ENCODE assay signal across 9 mouse cellular contexts in the genomic region with DNA sequence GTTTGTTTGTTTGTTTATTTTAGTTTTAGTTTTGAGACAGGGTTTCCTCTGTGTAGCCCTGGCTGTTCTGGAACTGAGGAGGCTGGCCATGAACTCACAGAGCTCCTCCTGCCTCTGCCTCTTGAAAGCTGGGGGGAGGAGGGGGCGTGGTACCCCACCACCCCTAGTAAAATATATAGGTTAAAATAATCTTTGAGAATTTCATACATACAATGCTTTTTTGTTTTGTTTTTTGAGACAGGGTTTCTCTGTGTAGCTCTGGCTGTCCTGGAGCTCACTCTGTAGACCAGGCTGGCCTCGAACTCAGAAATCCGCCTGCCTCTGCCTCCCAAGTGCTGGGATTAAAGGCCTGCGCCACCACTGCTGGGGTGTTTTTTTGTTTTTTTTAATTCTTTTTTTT. TPM values are rescaled to one million over a fixed set of nuclear protein-coding genes. Genes with fewer than 3 reads are reported as not detected.
DNase-seq lines count a peak whose midpoint lies in the region; ATAC-seq and TF ChIP-seq lines count a peak whose summit lies in the region.
"Not testable (repeated sequence)": the region's sequence is repeated elsewhere in the genome, so short reads cannot be mapped to it uniquely, and the experiment has no call there.
"Had no signal": no experiment of that assay in that cellular context is flagged by ENCODE, and none has a peak within 500 bp of the region (broad histone marks: within the 10 kb centered on the region; RNA-seq: fewer than 3 reads in every experiment).

No protein-coding gene starts in this region.

- H3K9ac ChIP-seq in heart, embryonic 12.5 days; hindbrain, postnatal 0 days (replicated peaks; ENCODE audit: low read length); liver, postnatal 0 days (replicated peaks); midbrain, embryonic 15.5 days; stomach, embryonic 16.5 days (ENCODE audit: low read length): not testable (repeated sequence)

- H3K4me1 ChIP-seq in bone marrow macrophage, adult 2 months (ENCODE audit: control insufficient read depth, insufficient read depth, low read length): peaks cover 33% of the 10 kb centered on the region
- not testable (repeated sequence) for H3K4me1 ChIP-seq in embryonic fibroblast, embryonic 13.5 days (ENCODE audit: control insufficient read depth, insufficient read depth, low read length)
- H3K4me1 ChIP-seq in heart, embryonic 12.5 days (replicated peaks): peaks cover 35% of the 10 kb centered on the region
- peaks cover 18% of the 10 kb centered on the region for H3K4me1 ChIP-seq in hindbrain, postnatal 0 days (ENCODE audit: insufficient read depth, low read length)
- H3K4me1 ChIP-seq in liver, postnatal 0 days (ENCODE audit: insufficient read depth): peaks cover 40% of the 10 kb centered on the region
- H3K4me1 ChIP-seq in midbrain, embryonic 15.5 days: peaks cover 42% of the 10 kb centered on the region
- H3K4me1 ChIP-seq in stomach, embryonic 16.5 days (ENCODE audit: control insufficient read depth, insufficient read depth, low read length): peaks cover 29% of the 10 kb centered on the region

- peak overlapping the region; percentile 50; the same call in 1 of the 2 replicates for H3K4me3 ChIP-seq in bone marrow macrophage, adult 2 months (ENCODE audit: insufficient read depth, low read length)
- H3K4me3 ChIP-seq in embryonic fibroblast, embryonic 13.5 days (ENCODE audit: insufficient read depth, low read length); heart, embryonic 12.5 days; hindbrain, postnatal 0 days (ENCODE audit: low read length); left cerebral cortex, adult 2 months; liver, postnatal 0 days (ENCODE audit: low read depth, low read length); midbrain, embryonic 15.5 days; stomach, embryonic 16.5 days (replicated peaks; ENCODE audit: low read length): not testable (repeated sequence)

- DNase-seq in hindbrain, postnatal 0 days (ENCODE audit: low spot score); left cerebral cortex, adult 2 months (ENCODE audit: extremely low spot score in 1 of 2, low spot score in 2 of 2); liver, postnatal 0 days: not testable (repeated sequence)

- not testable (repeated sequence) for H3K36me3 ChIP-seq in heart, embryonic 12.5 days; hindbrain, postnatal 0 days (ENCODE audit: insufficient read depth, low read length); liver, postnatal 0 days (replicated peaks; ENCODE audit: insufficient read depth, low read length); midbrain, embryonic 15.5 days (replicated peaks); stomach, embryonic 16.5 days (ENCODE audit: control insufficient read depth, insufficient read depth, low read length)

- TF ChIP-seq CTCF in bone marrow macrophage, adult 2 months (IDR thresholded peaks at IDR 0.05; ENCODE audit: low read depth, low read length); embryonic fibroblast, embryonic 13.5 days (IDR thresholded peaks at IDR 0.05; ENCODE audit: borderline replicate concordance, insufficient read depth, low read length); hindbrain, postnatal 0 days (IDR thresholded peaks at IDR 0.05; ENCODE audit: low read depth); left cerebral cortex, adult 2 months (IDR thresholded peaks at IDR 0.05); liver, postnatal 0 days (IDR thresholded peaks at IDR 0.05; ENCODE audit: low read depth): not testable (repeated sequence)

- peak overlapping the region; percentile 100 for H3K27ac ChIP-seq in bone marrow macrophage, adult 2 months (ENCODE audit: insufficient read depth, low read depth, low read length)
- peak overlapping the region; percentile 99 for H3K27ac ChIP-seq in embryonic fibroblast, embryonic 13.5 days (ENCODE audit: insufficient read depth, low read length)
- peak overlapping the region; percentile 100 for H3K27ac ChIP-seq in heart, embryonic 12.5 days (ENCODE audit: poor library complexity, severe bottlenecking)
- H3K27ac ChIP-seq in hindbrain, postnatal 0 days: peak overlapping the region; percentile 99
- H3K27ac ChIP-seq in left cerebral cortex, adult 2 months: peak overlapping the region; percentile 100
- peak overlapping the region; percentile 100 for H3K27ac ChIP-seq in liver, postnatal 0 days (ENCODE audit: low read depth)
- H3K27ac ChIP-seq in midbrain, embryonic 15.5 days: peak overlapping the region; percentile 99
- peak overlapping the region; percentile 98 for H3K27ac ChIP-seq in stomach, embryonic 16.5 days (ENCODE audit: low read length)

- H3K9me3 ChIP-seq in heart, embryonic 12.5 days (replicated peaks); hindbrain, postnatal 0 days (ENCODE audit: low read length); liver, postnatal 0 days (ENCODE audit: low read length); midbrain, embryonic 15.5 days; stomach, embryonic 16.5 days (replicated peaks; ENCODE audit: control insufficient read depth, low read length): not testable (repeated sequence)

- not testable (repeated sequence) for TF ChIP-seq POLR2A in bone marrow macrophage, adult 2 months (IDR thresholded peaks at IDR 0.05; ENCODE audit: borderline replicate concordance, low read depth, low read length); embryonic fibroblast, embryonic 13.5 days (IDR thresholded peaks at IDR 0.05; ENCODE audit: low read depth, low read length)

- H3K4me2 ChIP-seq in heart, embryonic 12.5 days; hindbrain, postnatal 0 days (ENCODE audit: low read depth, low read length); midbrain, embryonic 15.5 days; stomach, embryonic 16.5 days (ENCODE audit: low read depth, low read length): not testable (repeated sequence)
- H3K4me2 ChIP-seq in liver, postnatal 0 days (ENCODE audit: low read depth, low read length): peak overlapping the region; percentile 70; the same call in 1 of the 2 replicates

- intact Hi-C loops in left cerebral cortex, adult 2 months (cut with DNase I): not testable (repeated sequence)

- not testable (repeated sequence) for H3K27me3 ChIP-seq in heart, embryonic 12.5 days (replicated peaks); hindbrain, postnatal 0 days (ENCODE audit: insufficient read depth, low read length); liver, postnatal 0 days (ENCODE audit: insufficient read depth, low read length); midbrain, embryonic 15.5 days (replicated peaks); stomach, embryonic 16.5 days (ENCODE audit: control insufficient read depth, insufficient read depth, low read length)

- not testable (repeated sequence) for ATAC-seq in heart, embryonic 12.5 days (ENCODE audit: insufficient number of reproducible peaks, low FRiP score); hindbrain, postnatal 0 days; liver, postnatal 0 days; midbrain, embryonic 15.5 days (replicated peaks); stomach, embryonic 16.5 days (ENCODE audit: insufficient read depth, low FRiP score)

- 90% methylated on average over 4 of the region's 4 CpGs for WGBS in heart, embryonic 12.5 days
- WGBS in hindbrain, postnatal 0 days: 91% methylated on average over 4 of the region's 4 CpGs
- WGBS in liver, postnatal 0 days (ENCODE audit: insufficient replicate concordance): 89% methylated on average over 4 of the region's 4 CpGs
- WGBS in midbrain, embryonic 15.5 days: 95% methylated on average over 4 of the region's 4 CpGs
- 88% methylated on average over 4 of the region's 4 CpGs for WGBS in stomach, embryonic 16.5 days

- TF ChIP-seq EP300 in liver, postnatal 0 days (IDR thresholded peaks at IDR 0.05; ENCODE audit: low read depth): not testable (repeated sequence)

RNA-seq across cellular contexts. Expression of gene Ubc, which starts 2.2 kb away (rescaled TPM):
- 808 and 810 TPM in 2 replicates for polyA plus RNA-seq in bone marrow macrophage, adult 2 months (2012; ENCODE audit: insufficient read depth, insufficient read length, missing spikeins)
- 543 and 665 TPM in 2 replicates for polyA plus RNA-seq in embryonic fibroblast, embryonic 13.5 days (2011; ENCODE audit: insufficient read length, low read depth, missing spikeins)
- 840 and 852 TPM in 2 replicates for polyA plus RNA-seq in heart, embryonic 12.5 days (2016; fragmentation: Nextera tagmentation; extraction: Ambion mirVana)
- total RNA-seq in hindbrain, postnatal 0 days (2014; rRNA removed): 911 and 1,042 TPM in 2 replicates
- polyA plus RNA-seq in hindbrain, postnatal 0 days (2015; fragmentation: Nextera tagmentation; extraction: Ambion mirVana): 1,155 and 1,219 TPM in 2 replicates
- total RNA-seq in left cerebral cortex, adult 2 months (2021): 100 to 1,000 TPM; 846 to 851 TPM
- 369 and 531 TPM in 2 replicates for polyA plus RNA-seq in liver, postnatal 0 days (2015; fragmentation: Nextera tagmentation; extraction: Ambion mirVana)
- 1,496 and 1,513 TPM in 2 replicates for polyA plus RNA-seq in midbrain, embryonic 15.5 days (2015; fragmentation: Nextera tagmentation; extraction: Ambion mirVana)
- 1,047 and 1,111 TPM in 2 replicates for polyA plus RNA-seq in stomach, embryonic 16.5 days (2015; fragmentation: Nextera tagmentation; extraction: Ambion mirVana)

RNA-seq across cellular contexts. Expression of gene Gm10382, which starts 3.1 kb away (rescaled TPM):
- polyA plus RNA-seq in bone marrow macrophage, adult 2 months (2012; ENCODE audit: insufficient read depth, insufficient read length, missing spikeins): not detected in 2 replicates
- polyA plus RNA-seq in embryonic fibroblast, embryonic 13.5 days (2011; ENCODE audit: insufficient read length, low read depth, missing spikeins): not detected in 2 replicates
- 0.28 and 0.67 TPM in 2 replicates for polyA plus RNA-seq in heart, embryonic 12.5 days (2016; fragmentation: Nextera tagmentation; extraction: Ambion mirVana)
- total RNA-seq in hindbrain, postnatal 0 days (2014; rRNA removed): 1.3 TPM in 1 of 2 replicates, not detected in the other
- polyA plus RNA-seq in hindbrain, postnatal 0 days (2015; fragmentation: Nextera tagmentation; extraction: Ambion mirVana): 0.48 and 0.66 TPM in 2 replicates
- under 1 TPM; 0.28 to 0.48 TPM for total RNA-seq in left cerebral cortex, adult 2 months (2021)
- polyA plus RNA-seq in liver, postnatal 0 days (2015; fragmentation: Nextera tagmentation; extraction: Ambion mirVana): 0.17 and 0.18 TPM in 2 replicates
- polyA plus RNA-seq in midbrain, embryonic 15.5 days (2015; fragmentation: Nextera tagmentation; extraction: Ambion mirVana): 0.74 and 0.86 TPM in 2 replicates
- 0.32 and 0.37 TPM in 2 replicates for polyA plus RNA-seq in stomach, embryonic 16.5 days (2015; fragmentation: Nextera tagmentation; extraction: Ambion mirVana)
- total RNA-seq: layer of hippocampus, postnatal 36 days had no signal

RNA-seq across cellular contexts. Expression of gene Dhx37, which starts 41.7 kb away (rescaled TPM):
- 13.1 and 18.4 TPM in 2 replicates for polyA plus RNA-seq in bone marrow macrophage, adult 2 months (2012; ENCODE audit: insufficient read depth, insufficient read length, missing spikeins)
- polyA plus RNA-seq in embryonic fibroblast, embryonic 13.5 days (2011; ENCODE audit: insufficient read length, low read depth, missing spikeins): 18.6 and 27.6 TPM in 2 replicates
- polyA plus RNA-seq in heart, embryonic 12.5 days (2016; fragmentation: Nextera tagmentation; extraction: Ambion mirVana): 11.0 and 11.4 TPM in 2 replicates
- total RNA-seq in hindbrain, postnatal 0 days (2014; rRNA removed): 15.8 and 27.5 TPM in 2 replicates
- polyA plus RNA-seq in hindbrain, postnatal 0 days (2015; fragmentation: Nextera tagmentation; extraction: Ambion mirVana): 8.0 and 9.8 TPM in 2 replicates
- 10 to 100 TPM; 12.2 to 12.7 TPM for total RNA-seq in left cerebral cortex, adult 2 months (2021)
- polyA plus RNA-seq in liver, postnatal 0 days (2015; fragmentation: Nextera tagmentation; extraction: Ambion mirVana): 3.3 and 3.4 TPM in 2 replicates
- 14.2 and 14.8 TPM in 2 replicates for polyA plus RNA-seq in midbrain, embryonic 15.5 days (2015; fragmentation: Nextera tagmentation; extraction: Ambion mirVana)
- 8.4 and 10.8 TPM in 2 replicates for polyA plus RNA-seq in stomach, embryonic 16.5 days (2015; fragmentation: Nextera tagmentation; extraction: Ambion mirVana)

RNA-seq across cellular contexts. Expression of gene Bri3bp, which starts 49.2 kb away (rescaled TPM):
- polyA plus RNA-seq in bone marrow macrophage, adult 2 months (2012; ENCODE audit: insufficient read depth, insufficient read length, missing spikeins): 11.6 and 11.8 TPM in 2 replicates
- 30.2 and 37.5 TPM in 2 replicates for polyA plus RNA-seq in embryonic fibroblast, embryonic 13.5 days (2011; ENCODE audit: insufficient read length, low read depth, missing spikeins)
- 41.8 and 49.3 TPM in 2 replicates for polyA plus RNA-seq in heart, embryonic 12.5 days (2016; fragmentation: Nextera tagmentation; extraction: Ambion mirVana)
- 89.3 and 91.2 TPM in 2 replicates for total RNA-seq in hindbrain, postnatal 0 days (2014; rRNA removed)
- 41.7 and 44.2 TPM in 2 replicates for polyA plus RNA-seq in hindbrain, postnatal 0 days (2015; fragmentation: Nextera tagmentation; extraction: Ambion mirVana)
- total RNA-seq in left cerebral cortex, adult 2 months (2021): 10 to 100 TPM; 95.2 to 95.6 TPM
- 20.2 and 20.9 TPM in 2 replicates for polyA plus RNA-seq in liver, postnatal 0 days (2015; fragmentation: Nextera tagmentation; extraction: Ambion mirVana)
- polyA plus RNA-seq in midbrain, embryonic 15.5 days (2015; fragmentation: Nextera tagmentation; extraction: Ambion mirVana): 36.4 and 37.9 TPM in 2 replicates
- 27.7 and 31.8 TPM in 2 replicates for polyA plus RNA-seq in stomach, embryonic 16.5 days (2015; fragmentation: Nextera tagmentation; extraction: Ambion mirVana)

RNA-seq across cellular contexts. Expression of gene Scarb1, which starts 51.3 kb away (rescaled TPM):
- polyA plus RNA-seq in bone marrow macrophage, adult 2 months (2012; ENCODE audit: insufficient read depth, insufficient read length, missing spikeins): 101 and 120 TPM in 2 replicates
- 46.8 and 47.8 TPM in 2 replicates for polyA plus RNA-seq in embryonic fibroblast, embryonic 13.5 days (2011; ENCODE audit: insufficient read length, low read depth, missing spikeins)
- 74.3 and 75.2 TPM in 2 replicates for polyA plus RNA-seq in heart, embryonic 12.5 days (2016; fragmentation: Nextera tagmentation; extraction: Ambion mirVana)
- 70.3 and 71.7 TPM in 2 replicates for total RNA-seq in hindbrain, postnatal 0 days (2014; rRNA removed)
- polyA plus RNA-seq in hindbrain, postnatal 0 days (2015; fragmentation: Nextera tagmentation; extraction: Ambion mirVana): 53.9 and 56.1 TPM in 2 replicates
- 10 to 100 TPM; 24.4 to 29.6 TPM for total RNA-seq in left cerebral cortex, adult 2 months (2021)
- polyA plus RNA-seq in liver, postnatal 0 days (2015; fragmentation: Nextera tagmentation; extraction: Ambion mirVana): 105 and 109 TPM in 2 replicates
- 40.3 and 45.9 TPM in 2 replicates for polyA plus RNA-seq in midbrain, embryonic 15.5 days (2015; fragmentation: Nextera tagmentation; extraction: Ambion mirVana)
- polyA plus RNA-seq in stomach, embryonic 16.5 days (2015; fragmentation: Nextera tagmentation; extraction: Ambion mirVana): 60.6 and 61.4 TPM in 2 replicates
